Mouse (Mus musculus): ENCODE measurements around the gene Bad. TPM values are rescaled to one million over a fixed set of nuclear protein-coding genes. Genes with fewer than 3 reads are reported as not detected.

The Bad gene
- polyA plus RNA-seq, 1 experiment from 2014 or later = 69.9 TPM

GRCm38 (mm10) chr19:6968491-6969271 is 27.0 kb downstream of the Bad start:
- peak; percentile 29 for DNase-seq (ENCODE audit: low spot score)

- DNase-seq (ENCODE audit: low spot score) = no peak
Observed at GRCm38 (mm10) chr19:6969291-6969664, 27.6 kb downstream of the Bad start.

- peak; percentile 77 for DNase-seq (ENCODE audit: low spot score)
Observed at GRCm38 (mm10) chr19:6969665-6970381, 28.2 kb downstream of the Bad start.

- no peak for DNase-seq (ENCODE audit: low spot score)
Observed at GRCm38 (mm10) chr19:6970460-6971085, 28.9 kb downstream of the Bad start.

GRCm38 (mm10) chr19:6971644-6972043 is 30.0 kb downstream of the Bad start:
- no peak for DNase-seq (ENCODE audit: low spot score)

- DNase-seq (ENCODE audit: low spot score) = no peak
Observed at GRCm38 (mm10) chr19:6972247-6972917, 30.7 kb downstream of the Bad start.

- DNase-seq (ENCODE audit: low spot score) = no peak
Observed at GRCm38 (mm10) chr19:6973581-6974190, 32.0 kb downstream of the Bad start.

- DNase-seq (ENCODE audit: low spot score) = peak; percentile 91
Observed at GRCm38 (mm10) chr19:6974211-6975205, 32.8 kb downstream of the Bad start, which contains the start of gene Ppp1r14b. Ppp1r14b (plus strand) TSS chr19:6974968.

GRCm38 (mm10) chr19:6975537-6976521 is 34.2 kb downstream of the Bad start, which contains the start of gene Plcb3:
Plcb3 (minus strand) TSS chr19:6976470.
- peak; percentile 94 for DNase-seq (ENCODE audit: low spot score)

GRCm38 (mm10) chr19:6977759-6978638 is 36.3 kb downstream of the Bad start:
- no peak for DNase-seq (ENCODE audit: low spot score)

GRCm38 (mm10) chr19:6978639-6978974 is 36.9 kb downstream of the Bad start:
- no peak for DNase-seq (ENCODE audit: low spot score)

- DNase-seq (ENCODE audit: low spot score) = peak; percentile 50
Observed at GRCm38 (mm10) chr19:6979001-6979479, 37.4 kb downstream of the Bad start.

GRCm38 (mm10) chr19:6979486-6980380 is 38.1 kb downstream of the Bad start:
- DNase-seq (ENCODE audit: low spot score) = peak; percentile 100

GRCm38 (mm10) chr19:6980381-6981093 is 38.9 kb downstream of the Bad start, which contains the start of gene Fkbp2:
Fkbp2 (minus strand) TSS chr19:6980501.
- peak; percentile 99 for DNase-seq (ENCODE audit: low spot score)

GRCm38 (mm10) chr19:6981465-6981864 is 39.8 kb downstream of the Bad start:
- no peak for DNase-seq (ENCODE audit: low spot score)

GRCm38 (mm10) chr19:6983621-6984020 is 42.0 kb downstream of the Bad start:
- no peak for DNase-seq (ENCODE audit: low spot score)
